Mouse (Mus musculus): ENCODE data around the gene Tspan31. TPM values are rescaled to one million over a fixed set of nuclear protein-coding genes. Genes with fewer than 3 reads are reported as not detected.
"Not testable (repeated sequence)": the region's sequence is repeated elsewhere in the genome, so short reads cannot be mapped to it uniquely, and the experiment has no call there.

Tspan31 gene
- total and polyA plus RNA-seq, 3 experiments: 79.9 to 148 (median 85.9) TPM

DNA sequence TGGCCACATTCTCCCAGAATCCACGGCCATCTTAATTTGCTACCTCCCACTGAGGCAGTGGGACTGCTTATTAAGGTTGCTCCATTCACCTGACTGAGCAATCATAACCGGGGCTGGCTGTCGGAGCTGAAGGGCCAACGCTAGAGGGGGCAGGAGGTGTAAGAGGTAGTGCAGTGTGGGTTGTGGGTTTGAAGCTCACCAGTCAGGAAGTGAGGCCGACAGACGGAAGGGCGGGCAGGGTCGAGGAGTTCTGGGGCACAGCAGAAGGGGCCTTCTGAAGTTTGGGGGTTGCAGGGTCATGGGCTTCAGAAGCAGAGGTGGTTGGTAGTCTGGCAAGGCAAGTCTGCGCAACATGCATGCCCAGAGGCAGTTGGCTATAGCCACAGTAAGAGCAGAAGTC, 5.0 kb upstream of the Tspan31 start, which contains the start of gene Agap2 (continued):
- no peak for TF ChIP-seq ZMIZ1 (IDR thresholded peaks at IDR 0.05; ENCODE audit: low read depth, low read length)

- no peak for DNase-seq (ENCODE audit: extremely low read depth)
- in situ Hi-C loops (cut with MboI; ENCODE audit: low pct_ligation_motif_present, low pct_unique_long_range_greater_than_20kb, low sequenced_read_pairs) (no loop called here), dilution Hi-C loops (cut with MboI; ENCODE audit: extremely low pct_ligation_motif_present, extremely low pct_unique_long_range_greater_than_20kb, low sequenced_read_pairs) (no loop called here)
- Histone ChIP-seq H3K79me2 (replicated peaks; ENCODE audit: control insufficient read depth, extremely low read depth, insufficient read depth, poor library complexity, severe bottlenecking) (peaks cover 11% of the 10 kb centered on the region), H3K9me3 (replicated peaks; ENCODE audit: low read length) (no peaks in the 10 kb centered on the region), H3K4me1 (ENCODE audit: control insufficient read depth in 1 of 2, insufficient read depth in 2 of 2) (peaks cover 9 to 31% of the 10 kb centered on the region in 2 experiments; a peak in 3 of 4 replicates), H3K27ac (ENCODE audit: insufficient read depth, low read depth) (no peak overlapping the region), H3K9ac (ENCODE audit: insufficient read depth, low read depth) (no peak overlapping the region), H3K27me3 (replicated peaks) (no peaks in the 10 kb centered on the region), H3K4me2 (ENCODE audit: insufficient read depth, low read depth, poor library complexity, severe bottlenecking) (no peak overlapping the region), H3K36me3 (replicated peaks in 1 of 2; ENCODE audit: control insufficient read depth in 1 of 2, insufficient read depth in 1 of 2, low read length in 1 of 2) (peaks cover 0 to 14% of the 10 kb centered on the region in 2 experiments), H3K4me3 (replicated peaks in 1 of 3; ENCODE audit: low read depth in 2 of 3, low read length in 2 of 3, poor library complexity in 1 of 3) (no peak overlapping the region)
- no peak for TF ChIP-seq MEF2A (IDR thresholded peaks at IDR 0.05; ENCODE audit: borderline replicate concordance, low read depth, low read length)
- no peak for TF ChIP-seq RAD21 (IDR thresholded peaks at IDR 0.05; ENCODE audit: low read depth, low read length)
- no peak for TF ChIP-seq ELF1 (IDR thresholded peaks at IDR 0.05; ENCODE audit: low read depth, low read length)
- TF ChIP-seq UBTF (IDR thresholded peaks at IDR 0.05; ENCODE audit: low read depth, low read length): no peak
- TF ChIP-seq ZMIZ1 (IDR thresholded peaks at IDR 0.05; ENCODE audit: low read depth, low read length): no peak
- TF ChIP-seq IRF4 (IDR thresholded peaks at IDR 0.05; ENCODE audit: low read depth, low read length): no peak
- TF ChIP-seq CTCF (conservative IDR thresholded peaks at IDR 0.05 in 1 of 2, IDR thresholded peaks at IDR 0.05 in 1 of 2; ENCODE audit: low read depth in 2 of 2, low read length in 2 of 2): no peak
- TF ChIP-seq SMC3 (IDR thresholded peaks at IDR 0.05; ENCODE audit: low read depth, low read length): no peak
- no peak for TF ChIP-seq POLR2AphosphoS2 (IDR thresholded peaks at IDR 0.05; ENCODE audit: low read depth, low read length)
- TF ChIP-seq PAX5 (IDR thresholded peaks at IDR 0.05; ENCODE audit: low read length): no peak
- no peak for TF ChIP-seq MYC (IDR thresholded peaks at IDR 0.05; ENCODE audit: low read depth, low read length)
- no peak for TF ChIP-seq MXI1 (IDR thresholded peaks at IDR 0.05; ENCODE audit: low read depth, low read length)
- TF ChIP-seq CHD2 (IDR thresholded peaks at IDR 0.05; ENCODE audit: low read length): no peak
- TF ChIP-seq KAT2A (IDR thresholded peaks at IDR 0.05; ENCODE audit: insufficient replicate concordance, low read length): no peak
- TF ChIP-seq ZKSCAN1 (IDR thresholded peaks at IDR 0.05; ENCODE audit: borderline replicate concordance, low read depth, low read length): no peak
- TF ChIP-seq MAX (IDR thresholded peaks at IDR 0.05; ENCODE audit: low read length): no peak
Observed at GRCm38 (mm10) chr10:127073981-127074380, 3.9 kb upstream of the Tspan31 start.

DNA sequence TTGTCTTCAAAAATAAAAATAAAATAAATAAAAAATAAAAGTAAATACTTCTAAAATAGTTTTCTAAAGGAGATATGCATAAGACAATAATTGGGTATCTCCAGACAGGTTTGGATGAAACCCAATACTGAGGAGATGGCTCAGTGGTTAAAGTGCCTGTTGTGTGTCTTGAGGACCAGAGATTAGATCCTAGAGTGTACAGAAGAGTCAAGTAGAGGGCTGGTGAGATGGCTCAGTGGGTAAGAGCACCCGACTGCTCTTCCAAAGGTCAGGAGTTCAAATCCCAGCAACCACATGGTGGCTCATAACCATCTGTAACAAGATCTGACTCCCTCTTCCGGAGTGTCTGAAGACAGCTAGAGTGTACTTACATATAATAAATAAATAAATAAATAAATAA, 2.9 kb upstream of the Tspan31 start:
- dilution Hi-C loops (cut with MboI; ENCODE audit: extremely low pct_ligation_motif_present, extremely low pct_unique_long_range_greater_than_20kb, low sequenced_read_pairs); H3K27ac ChIP-seq (ENCODE audit: insufficient read depth, low read depth); DNase-seq (ENCODE audit: extremely low read depth); H3K9ac ChIP-seq (ENCODE audit: insufficient read depth, low read depth); in situ Hi-C loops (cut with MboI; ENCODE audit: low pct_ligation_motif_present, low pct_unique_long_range_greater_than_20kb, low sequenced_read_pairs); H3K4me3 ChIP-seq (replicated peaks in 1 of 3; ENCODE audit: low read depth in 2 of 3, low read length in 2 of 3, poor library complexity in 1 of 3); H3K4me2 ChIP-seq (ENCODE audit: insufficient read depth, low read depth, poor library complexity, severe bottlenecking); H3K27me3 ChIP-seq (replicated peaks); H3K9me3 ChIP-seq (replicated peaks; ENCODE audit: low read length): not testable (repeated sequence)
- H3K4me1 ChIP-seq (ENCODE audit: control insufficient read depth in 1 of 2, insufficient read depth in 2 of 2): peaks cover 9 to 39% of the 10 kb centered on the region in 2 experiments; a peak in 3 of 4 replicates
- peaks cover 11% of the 10 kb centered on the region for H3K79me2 ChIP-seq (replicated peaks; ENCODE audit: control insufficient read depth, extremely low read depth, insufficient read depth, poor library complexity, severe bottlenecking)
- H3K36me3 ChIP-seq (replicated peaks in 1 of 2; ENCODE audit: control insufficient read depth in 1 of 2, insufficient read depth in 1 of 2, low read length in 1 of 2): peaks cover 8 to 14% of the 10 kb centered on the region in 2 experiments

All from CH12.LX (cell line).